Mouse (Mus musculus) C2C12 (cell line): ENCODE measurements at regions not wholly inside any gene's neighbourhood (a gene's known extent, or its start where the extent isn't known, plus 50 kb on each side); places are given as distances from the start of the nearest gene placed in this dataset.

ENCODE experiments used
- CTCF ChIP-seq: IDR thresholded peaks from one replicate; pipeline ENCODE4 v1.5.1; 2011; ENCODE audit not compliant: control insufficient read depth, insufficient read depth, insufficient read length
- MYOD1 ChIP-seq: IDR thresholded peaks from one replicate; pipeline ENCODE4 v1.6.1; 2011; ENCODE audit warnings: low read depth; ENCODE audit not compliant: control insufficient read depth, insufficient read length

DNA sequence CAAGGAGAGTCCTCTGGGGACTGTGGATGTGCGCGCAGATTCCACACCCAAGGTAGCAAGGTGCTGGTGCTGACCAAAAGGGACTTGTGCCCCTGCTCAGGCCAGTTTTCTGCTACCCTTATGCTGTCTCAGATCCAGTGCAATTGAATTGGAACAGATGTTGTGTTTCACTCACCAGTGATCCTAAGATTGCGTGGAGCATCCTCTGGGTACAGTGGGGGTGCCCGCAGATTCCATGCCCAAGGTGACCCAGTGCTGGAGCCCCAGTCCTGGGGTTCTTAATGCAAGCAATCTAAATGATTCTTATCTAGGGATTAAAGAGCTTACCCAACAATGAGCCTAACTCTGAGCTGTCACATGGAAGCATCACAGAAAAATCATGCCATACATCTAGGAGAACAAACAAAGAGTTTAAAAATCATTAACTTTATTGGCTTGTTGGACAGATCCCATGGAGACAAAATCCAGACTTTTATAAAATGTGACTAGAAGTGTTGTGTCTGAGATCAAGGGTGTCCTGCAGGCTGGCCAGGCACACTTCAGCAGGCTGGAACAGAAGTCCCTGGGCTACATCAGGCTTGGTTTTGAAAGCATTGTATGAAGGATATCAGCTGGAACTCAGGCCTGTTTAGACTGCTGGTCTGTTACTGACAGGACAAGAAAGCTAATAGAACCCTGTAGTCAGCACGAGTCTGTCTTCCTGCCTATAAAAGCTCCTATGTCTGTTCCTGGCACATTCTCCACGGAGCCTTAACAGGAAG lies 226.4 kb upstream of the Negr1 start:
- no peak for TF ChIP-seq CTCF
- no peak for TF ChIP-seq MYOD1
